Mouse (Mus musculus) liver, postnatal 0 days (tissue): ENCODE results near the gene Gm7694. TPM values are rescaled to one million over a fixed set of nuclear protein-coding genes. Genes with fewer than 3 reads are reported as not detected.

ENCODE experiments used
- ATAC-seq: fragments of 200-750 bp; cut with Nextera tagmentation; 2 replicates; pipeline ENCODE4 v1.8.0; 2017; ENCODE audit warnings: mild to moderate bottlenecking, moderate library complexity
- DNase-seq: peaks from one replicate; pipeline ENCODE4 v3.0.0-alpha.2; 2016
- H3K27ac ChIP-seq: fragments of 300-500 bp; sonication (generic); 2 replicates; pipeline ENCODE4 v1.5.1; 2014; ENCODE audit warnings: antibody characterized with exemption, moderate library complexity, mild to moderate bottlenecking, low read depth
- H3K27me3 ChIP-seq: fragments of 300-500 bp; sonication (generic); 2 replicates; pipeline ENCODE4 v1.6.1; 2014; ENCODE audit warnings: low read length, control low read depth, mixed read lengths; ENCODE audit not compliant: insufficient read depth
- H3K36me3 ChIP-seq: fragments of 300-500 bp; sonication (generic); replicated peaks from 2 replicates; pipeline ENCODE4 v1.6.1; 2014; ENCODE audit warnings: mild to moderate bottlenecking, control low read depth, low read length, moderate library complexity, mixed read lengths; ENCODE audit not compliant: insufficient read depth
- H3K4me1 ChIP-seq: fragments of 300-500 bp; sonication (generic); 2 replicates; pipeline ENCODE4 v1.6.1; 2014; ENCODE audit warnings: antibody characterized with exemption, mild to moderate bottlenecking, control low read depth; ENCODE audit not compliant: insufficient read depth
- H3K4me2 ChIP-seq: fragments of 300-500 bp; sonication (generic); 2 replicates; pipeline ENCODE4 v1.6.1; 2014; ENCODE audit warnings: low read depth, mild to moderate bottlenecking, low read length, moderate library complexity, mixed read lengths
- H3K4me3 ChIP-seq: fragments of 300-500 bp; sonication (generic); 2 replicates; pipeline ENCODE4 v1.5.1; 2014; ENCODE audit warnings: low read depth, low read length
- H3K9ac ChIP-seq: fragments of 300-500 bp; sonication (generic); replicated peaks from 2 replicates; pipeline ENCODE4 v1.6.1; 2014; ENCODE audit warnings: mild to moderate bottlenecking, moderate library complexity
- H3K9me3 ChIP-seq: fragments of 300-500 bp; sonication (generic); 2 replicates; pipeline ENCODE4 v1.6.1; 2016; ENCODE audit warnings: mild to moderate bottlenecking, control low read depth, low read length, mixed read lengths
- CTCF ChIP-seq: sonication (generic); IDR thresholded peaks from 2 replicates; pipeline ENCODE4 v1.5.1; 2016; ENCODE audit warnings: antibody characterized with exemption, low read depth
- EP300 ChIP-seq: IDR thresholded peaks from 2 replicates; pipeline ENCODE4 v1.6.1; 2016; ENCODE audit warnings: antibody characterized with exemption, low read depth, mild to moderate bottlenecking
- WGBS: fragments of 180-500 bp; shearing (Covaris S2); extraction: QIAGEN DNeasy Blood & Tissue Kit; methylation state at CpG from one replicate; pipeline ENCODE4 v1.1.7; 2014; ENCODE audit not compliant: insufficient replicate concordance; 5-methylcytosine and 5-hydroxymethylcytosine counted together
- polyA plus RNA-seq: library from polyadenylated mRNA; unstranded; fragments of >200 nt; fragmentation: Nextera tagmentation; extraction: Ambion mirVana; gene quantifications from 2 replicates; pipeline ENCODE4 v1.2.1, GENCODE M21; 2015

The Gm7694 gene
- 2.0 and 2.7 TPM in 2 replicates for polyA plus RNA-seq

- H3K27ac ChIP-seq, result no peak within 1 kb of the TSS
Observed at GRCm38 (mm10) chr1:170306232-170306631, at the start of gene Gm7694. Gene Gm7694, minus strand, starts transcription at chr1:170306332.

GRCm38 (mm10) chr1:170353335-170353734 lies 47.2 kb upstream of the Gm7694 start:
- Histone ChIP-seq H3K27me3 (no peaks in the 10 kb centered on the region), H3K4me3 (no peak overlapping the region), H3K4me1 (no peaks in the 10 kb centered on the region), H3K36me3 (no peaks in the 10 kb centered on the region), H3K4me2 (no peak overlapping the region), H3K9ac (no peak overlapping the region), H3K27ac (no peak overlapping the region), H3K9me3 (no peaks in the 10 kb centered on the region)
- TF ChIP-seq EP300 (no peak), CTCF (no peak)
- 62% methylated on average over 3 of the region's 3 CpGs for WGBS
- ATAC-seq (no peak), DNase-seq (no peak)

More at GRCm38 (mm10) chr1:170306232-170306631, at the start of gene Gm7694:
- Histone ChIP-seq H3K4me2 (no peak within 1 kb of the TSS), H3K4me3 (no peak within 1 kb of the TSS), H3K36me3 (0 out of 2 replicates have a peak, but pooled peaks cover 2% of the 10 kb centered on the region), H3K9ac (no peak within 1 kb of the TSS), H3K4me1 (no peaks in the 10 kb centered on the region), H3K27me3 (no peaks in the 10 kb centered on the region), H3K9me3 (no peaks in the 10 kb centered on the region)
- DNase-seq (no peak), ATAC-seq (no peak)
- TF ChIP-seq EP300 (no peak), CTCF (no peak)
- 86% methylated on average over 4 of the region's 4 CpGs for WGBS

- Histone ChIP-seq H3K9ac (no peak overlapping the region), H3K4me2 (no peak overlapping the region), H3K4me1 (no peaks in the 10 kb centered on the region), H3K27ac (no peak overlapping the region), H3K9me3 (no peaks in the 10 kb centered on the region), H3K36me3 (no peaks in the 10 kb centered on the region), H3K4me3 (no peak overlapping the region), H3K27me3 (no peaks in the 10 kb centered on the region)
- no peak for ATAC-seq
- TF ChIP-seq CTCF, result no peak
- no peak for TF ChIP-seq EP300
- no peak for DNase-seq
Observed at GRCm38 (mm10) chr1:170351080-170351479, 44.9 kb upstream of the Gm7694 start.

GRCm38 (mm10) chr1:170346266-170346665 lies 40.1 kb upstream of the Gm7694 start:
- TF ChIP-seq CTCF (no peak), EP300 (no peak)
- DNase-seq, result no peak
- 75% methylated on average over 3 of the region's 3 CpGs for WGBS
- Histone ChIP-seq H3K4me1 (no peaks in the 10 kb centered on the region), H3K4me2 (no peak overlapping the region), H3K9ac (no peak overlapping the region), H3K27ac (no peak overlapping the region), H3K4me3 (no peak overlapping the region), H3K9me3 (no peaks in the 10 kb centered on the region), H3K27me3 (no peaks in the 10 kb centered on the region), H3K36me3 (no peaks in the 10 kb centered on the region)
- no peak for ATAC-seq

GRCm38 (mm10) chr1:170343906-170344305 lies 37.8 kb upstream of the Gm7694 start:
- H3K27ac ChIP-seq, result no peak overlapping the region
- H3K9me3 ChIP-seq, result no peaks in the 10 kb centered on the region
- DNase-seq (no peak), ATAC-seq (peak; percentile 68)
- no peak for TF ChIP-seq CTCF
- no peak for TF ChIP-seq EP300
- no peak overlapping the region for H3K4me3 ChIP-seq
- H3K9ac ChIP-seq, result no peak overlapping the region
- no peak overlapping the region for H3K4me2 ChIP-seq
- no peaks in the 10 kb centered on the region for H3K4me1 ChIP-seq
- no peaks in the 10 kb centered on the region for H3K36me3 ChIP-seq
- no peaks in the 10 kb centered on the region for H3K27me3 ChIP-seq
- 82% methylated on average over 4 of the region's 4 CpGs for WGBS

- ATAC-seq (no peak), DNase-seq (no peak)
- Histone ChIP-seq H3K9ac (no peak overlapping the region), H3K4me1 (no peaks in the 10 kb centered on the region), H3K27me3 (no peaks in the 10 kb centered on the region), H3K27ac (no peak overlapping the region), H3K9me3 (no peaks in the 10 kb centered on the region), H3K4me3 (no peak overlapping the region), H3K4me2 (no peak overlapping the region), H3K36me3 (0 out of 2 replicates have a peak, but pooled peaks cover under 1% of the 10 kb centered on the region)
- WGBS, result 83% methylated on average over 8 of the region's 8 CpGs
- TF ChIP-seq EP300, result no peak
- no peak for TF ChIP-seq CTCF
Observed at GRCm38 (mm10) chr1:170343081-170343480, 36.9 kb upstream of the Gm7694 start.

- ATAC-seq, result no peak
- no peak overlapping the region for H3K4me2 ChIP-seq
- no peaks in the 10 kb centered on the region for H3K9me3 ChIP-seq
- no peaks in the 10 kb centered on the region for H3K4me1 ChIP-seq
- WGBS, result 58% methylated on average over 3 of the region's 3 CpGs
- H3K36me3 ChIP-seq, result 0 out of 2 replicates have a peak, but pooled peaks cover 4% of the 10 kb centered on the region
- no peak overlapping the region for H3K4me3 ChIP-seq
- DNase-seq, result no peak
- H3K27me3 ChIP-seq, result no peaks in the 10 kb centered on the region
- no peak overlapping the region for H3K27ac ChIP-seq
- TF ChIP-seq CTCF, result no peak
- no peak for TF ChIP-seq EP300
- no peak overlapping the region for H3K9ac ChIP-seq
Observed at GRCm38 (mm10) chr1:170339943-170340342, 33.8 kb upstream of the Gm7694 start.
